Mouse (Mus musculus) ES-Bruce4 (cell line): ENCODE data around the gene Ttc28.
A peak's percentile ranks its signal among the peaks of the same experiment; 100 is the strongest.

Source experiments
- CTCF ChIP-seq: IDR thresholded peaks from one replicate; pipeline ENCODE4 v1.8.1; 2011; ENCODE audit warnings: low read depth, low read length
- EP300 ChIP-seq: IDR thresholded peaks from 2 replicates; pipeline ENCODE4 v1.6.1; 2011; ENCODE audit warnings: low read depth, low read length; ENCODE audit not compliant: insufficient read depth
- POLR2A ChIP-seq: IDR thresholded peaks from one replicate; pipeline ENCODE4 v1.8.1; 2011; ENCODE audit warnings: low read length; ENCODE audit not compliant: insufficient read depth

- no peak for TF ChIP-seq EP300
- peak; percentile 44 for TF ChIP-seq CTCF
- no peak for TF ChIP-seq POLR2A
Observed at GRCm38 (mm10) chr5:111000953-111001352, 121.3 kb downstream of the Ttc28 start.
